Mouse (Mus musculus): ENCODE results near the gene Chtop. TPM values are rescaled to one million over a fixed set of nuclear protein-coding genes. Genes with fewer than 3 reads are reported as not detected.

Chtop gene
- total RNA-seq, 1 experiment, result 110 TPM

- no peak for DNase-seq (ENCODE audit: low read depth, low spot score)
- peaks cover 2 to 15% of the 10 kb centered on the region in 2 experiments; a peak in 1 of 4 replicates for H3K4me1 ChIP-seq (ENCODE audit: control insufficient read depth in 2 of 2, insufficient read depth in 2 of 2, low read length in 2 of 2, poor library complexity in 1 of 2)
- peak overlapping the region; percentile 39 to 95; a peak in 3 of 4 replicates for H3K4me3 ChIP-seq (ENCODE audit: insufficient read depth in 1 of 2, low read depth in 1 of 2, low read length in 2 of 2, poor library complexity in 1 of 2, severe bottlenecking in 1 of 2)
- in situ Hi-C loops (cut with MboI; ENCODE audit: low sequenced_read_pairs in 2 of 2, unreplicated experiment in 2 of 2), result no loop called here
- H3K27ac ChIP-seq (ENCODE audit: insufficient read depth, low read depth, low read length, poor library complexity, severe bottlenecking), result peak overlapping the region; percentile 38; the same call in 1 of the 2 replicates
- TF ChIP-seq ZC3H11A (IDR thresholded peaks at IDR 0.05; ENCODE audit: borderline replicate concordance, low read depth, low read length) (no peak), MAFK (IDR thresholded peaks at IDR 0.05; ENCODE audit: insufficient read depth, low read depth, low read length) (no peak), HCFC1 (IDR thresholded peaks at IDR 0.05; ENCODE audit: borderline replicate concordance, insufficient read depth, low read length) (no peak), CHD2 (IDR thresholded peaks at IDR 0.05; ENCODE audit: low read depth, low read length) (no peak), ZNF384 (IDR thresholded peaks at IDR 0.05; ENCODE audit: low read depth, low read length) (no peak)
- no peak overlapping the region; the same call in 1 of the 2 replicates for H3K9ac ChIP-seq (ENCODE audit: insufficient read depth, low read depth, low read length, poor library complexity, severe bottlenecking)
- H3K9me3 ChIP-seq (ENCODE audit: control insufficient read depth, insufficient read depth, low read depth, low read length), result no peaks in the 10 kb centered on the region
- H3K36me3 ChIP-seq (ENCODE audit: control insufficient read depth, insufficient read depth, low read length, poor library complexity, severe bottlenecking), result peaks cover 17% of the 10 kb centered on the region
Observed at GRCm38 (mm10) chr3:90509747-90510123, 437 bp upstream of the Chtop start.

- Histone ChIP-seq H3K9me3 (ENCODE audit: control insufficient read depth, insufficient read depth, low read depth, low read length) (no peaks in the 10 kb centered on the region), H3K27ac (ENCODE audit: insufficient read depth, low read depth, low read length, poor library complexity, severe bottlenecking) (peak overlapping the region; percentile 95), H3K4me3 (ENCODE audit: insufficient read depth in 1 of 2, low read depth in 1 of 2, low read length in 2 of 2, poor library complexity in 1 of 2, severe bottlenecking in 1 of 2) (peak overlapping the region; percentile 95 to 98), H3K9ac (ENCODE audit: insufficient read depth, low read depth, low read length, poor library complexity, severe bottlenecking) (peak overlapping the region; percentile 100), H3K36me3 (ENCODE audit: control insufficient read depth, insufficient read depth, low read length, poor library complexity, severe bottlenecking) (peaks cover 17% of the 10 kb centered on the region), H3K4me1 (ENCODE audit: control insufficient read depth in 2 of 2, insufficient read depth in 2 of 2, low read length in 2 of 2, poor library complexity in 1 of 2) (peaks cover 2 to 8% of the 10 kb centered on the region in 2 experiments; a peak in 1 of 4 replicates)
- no peak for DNase-seq (ENCODE audit: low read depth, low spot score)
- TF ChIP-seq ZNF384 (IDR thresholded peaks at IDR 0.05; ENCODE audit: low read depth, low read length) (peak; percentile 76), MAFK (IDR thresholded peaks at IDR 0.05; ENCODE audit: insufficient read depth, low read depth, low read length) (no peak)
- in situ Hi-C loops (cut with MboI; ENCODE audit: low sequenced_read_pairs in 2 of 2, unreplicated experiment in 2 of 2), result no loop called here
Observed at GRCm38 (mm10) chr3:90508287-90508949, 880 bp downstream of the Chtop start.

- no peak overlapping the region for H3K4me3 ChIP-seq (ENCODE audit: insufficient read depth in 1 of 2, low read depth in 1 of 2, low read length in 2 of 2, poor library complexity in 1 of 2, severe bottlenecking in 1 of 2)
- H3K9ac ChIP-seq (ENCODE audit: insufficient read depth, low read depth, low read length, poor library complexity, severe bottlenecking), result no peak overlapping the region
- TF ChIP-seq HCFC1 (IDR thresholded peaks at IDR 0.05; ENCODE audit: borderline replicate concordance, insufficient read depth, low read length), result no peak
- no peak for TF ChIP-seq ZNF384 (IDR thresholded peaks at IDR 0.05; ENCODE audit: low read depth, low read length)
- no peak for TF ChIP-seq MAFK (IDR thresholded peaks at IDR 0.05; ENCODE audit: insufficient read depth, low read depth, low read length)
- no peak for TF ChIP-seq CHD2 (IDR thresholded peaks at IDR 0.05; ENCODE audit: low read depth, low read length)
- no peak for TF ChIP-seq ZC3H11A (IDR thresholded peaks at IDR 0.05; ENCODE audit: borderline replicate concordance, low read depth, low read length)
- H3K27ac ChIP-seq (ENCODE audit: insufficient read depth, low read depth, low read length, poor library complexity, severe bottlenecking), result no peak overlapping the region
- no peak for DNase-seq (ENCODE audit: low read depth, low spot score)
- no peaks in the 10 kb centered on the region for H3K9me3 ChIP-seq (ENCODE audit: control insufficient read depth, insufficient read depth, low read depth, low read length)
- in situ Hi-C loops (cut with MboI; ENCODE audit: low sequenced_read_pairs in 2 of 2, unreplicated experiment in 2 of 2), result no loop called here
- 0 out of 4 replicates have a peak, but pooled peaks cover 2 to 3% of the 10 kb centered on the region in 2 experiments for H3K4me1 ChIP-seq (ENCODE audit: control insufficient read depth in 2 of 2, insufficient read depth in 2 of 2, low read length in 2 of 2, poor library complexity in 1 of 2)
- H3K36me3 ChIP-seq (ENCODE audit: control insufficient read depth, insufficient read depth, low read length, poor library complexity, severe bottlenecking), result peaks cover 26% of the 10 kb centered on the region
Observed at GRCm38 (mm10) chr3:90506362-90506761, 2.9 kb downstream of the Chtop start.

- Histone ChIP-seq H3K4me1 (ENCODE audit: control insufficient read depth in 2 of 2, insufficient read depth in 2 of 2, low read length in 2 of 2, poor library complexity in 1 of 2) (0 out of 4 replicates have a peak, but pooled peaks cover 2 to 3% of the 10 kb centered on the region in 2 experiments), H3K36me3 (ENCODE audit: control insufficient read depth, insufficient read depth, low read length, poor library complexity, severe bottlenecking) (peaks cover 30% of the 10 kb centered on the region), H3K9ac (ENCODE audit: insufficient read depth, low read depth, low read length, poor library complexity, severe bottlenecking) (no peak overlapping the region), H3K27ac (ENCODE audit: insufficient read depth, low read depth, low read length, poor library complexity, severe bottlenecking) (no peak overlapping the region), H3K9me3 (ENCODE audit: control insufficient read depth, insufficient read depth, low read depth, low read length) (no peaks in the 10 kb centered on the region), H3K4me3 (ENCODE audit: insufficient read depth in 1 of 2, low read depth in 1 of 2, low read length in 2 of 2, poor library complexity in 1 of 2, severe bottlenecking in 1 of 2) (no peak overlapping the region)
- in situ Hi-C loops (cut with MboI; ENCODE audit: low sequenced_read_pairs in 2 of 2, unreplicated experiment in 2 of 2), result no loop called here
- DNase-seq (ENCODE audit: low read depth, low spot score), result no peak
- TF ChIP-seq ZNF384 (IDR thresholded peaks at IDR 0.05; ENCODE audit: low read depth, low read length) (no peak), HCFC1 (IDR thresholded peaks at IDR 0.05; ENCODE audit: borderline replicate concordance, insufficient read depth, low read length) (no peak), ZC3H11A (IDR thresholded peaks at IDR 0.05; ENCODE audit: borderline replicate concordance, low read depth, low read length) (no peak), CHD2 (IDR thresholded peaks at IDR 0.05; ENCODE audit: low read depth, low read length) (no peak)
Observed at GRCm38 (mm10) chr3:90505216-90505615, 4.1 kb downstream of the Chtop start.

Data from ES-E14 (cell line).